Mouse (Mus musculus) stomach, postnatal 0 days (tissue): ENCODE data around the gene Sergef. TPM values are rescaled to one million over a fixed set of nuclear protein-coding genes. Genes with fewer than 3 reads are reported as not detected.

Source experiments
- ATAC-seq: fragments of 200-750 bp; cut with Nextera tagmentation; 2 replicates; pipeline ENCODE4 v1.8.0; 2017; ENCODE audit not compliant: low FRiP score, low TSS enrichment
- DNase-seq: peaks from one replicate; pipeline ENCODE4 v3.0.0-alpha.2; 2016; ENCODE audit warnings: low spot score
- H3K27ac ChIP-seq: fragments of 300-500 bp; sonication (generic); replicated peaks from 2 replicates; pipeline ENCODE4 v1.5.1; 2014; ENCODE audit warnings: mild to moderate bottlenecking, control low read depth
- H3K27me3 ChIP-seq: fragments of 300-500 bp; sonication (generic); 2 replicates; pipeline ENCODE4 v1.6.1; 2014; ENCODE audit warnings: low read length; ENCODE audit not compliant: control insufficient read depth, insufficient read depth
- H3K36me3 ChIP-seq: fragments of 300-500 bp; sonication (generic); 2 replicates; pipeline ENCODE4 v1.6.1; 2014; ENCODE audit warnings: low read length, mixed read lengths; ENCODE audit not compliant: control insufficient read depth, insufficient read depth
- H3K4me1 ChIP-seq: fragments of 300-500 bp; sonication (generic); replicated peaks from 2 replicates; pipeline ENCODE4 v1.6.1; 2014; ENCODE audit warnings: antibody characterized with exemption; ENCODE audit not compliant: control insufficient read depth, insufficient read depth
- H3K4me2 ChIP-seq: fragments of 300-500 bp; sonication (generic); replicated peaks from 2 replicates; pipeline ENCODE4 v1.6.1; 2014; ENCODE audit warnings: low read depth, mild to moderate bottlenecking, control low read depth, moderate library complexity
- H3K4me3 ChIP-seq: fragments of 300-500 bp; sonication (generic); 2 replicates; pipeline ENCODE4 v1.5.1; 2014; ENCODE audit warnings: low read depth, low read length, control low read depth
- H3K9ac ChIP-seq: fragments of 300-500 bp; sonication (generic); 2 replicates; pipeline ENCODE4 v1.6.1; 2014; ENCODE audit warnings: mild to moderate bottlenecking, low read length, control low read depth, mixed read lengths
- H3K9me3 ChIP-seq: fragments of 300-500 bp; sonication (generic); 2 replicates; pipeline ENCODE4 v1.6.1; 2016; ENCODE audit warnings: low read length; ENCODE audit not compliant: control insufficient read depth
- CTCF ChIP-seq: IDR thresholded peaks from 2 replicates; pipeline ENCODE4 v1.5.1; 2016; ENCODE audit warnings: antibody characterized with exemption, low read depth, mild to moderate bottlenecking, moderate library complexity
- EP300 ChIP-seq: optimal IDR thresholded peaks from 2 replicates; pipeline ENCODE3; 2016; ENCODE audit warnings: antibody characterized with exemption
- WGBS: fragments of 180-500 bp; shearing (Covaris S2); extraction: QIAGEN DNeasy Blood & Tissue Kit; methylation state at CpG from one replicate; pipeline ENCODE4 v1.1.7; 2014; 5-methylcytosine and 5-hydroxymethylcytosine counted together
- polyA plus RNA-seq: library from polyadenylated mRNA; unstranded; fragments of >200 nt; fragmentation: Nextera tagmentation; extraction: Ambion mirVana; gene quantifications from 2 replicates; pipeline ENCODE4 v1.2.1, GENCODE M21; 2015

Sergef gene
- polyA plus RNA-seq, 1 experiment from 2014 or later = 11.4 TPM

DNA sequence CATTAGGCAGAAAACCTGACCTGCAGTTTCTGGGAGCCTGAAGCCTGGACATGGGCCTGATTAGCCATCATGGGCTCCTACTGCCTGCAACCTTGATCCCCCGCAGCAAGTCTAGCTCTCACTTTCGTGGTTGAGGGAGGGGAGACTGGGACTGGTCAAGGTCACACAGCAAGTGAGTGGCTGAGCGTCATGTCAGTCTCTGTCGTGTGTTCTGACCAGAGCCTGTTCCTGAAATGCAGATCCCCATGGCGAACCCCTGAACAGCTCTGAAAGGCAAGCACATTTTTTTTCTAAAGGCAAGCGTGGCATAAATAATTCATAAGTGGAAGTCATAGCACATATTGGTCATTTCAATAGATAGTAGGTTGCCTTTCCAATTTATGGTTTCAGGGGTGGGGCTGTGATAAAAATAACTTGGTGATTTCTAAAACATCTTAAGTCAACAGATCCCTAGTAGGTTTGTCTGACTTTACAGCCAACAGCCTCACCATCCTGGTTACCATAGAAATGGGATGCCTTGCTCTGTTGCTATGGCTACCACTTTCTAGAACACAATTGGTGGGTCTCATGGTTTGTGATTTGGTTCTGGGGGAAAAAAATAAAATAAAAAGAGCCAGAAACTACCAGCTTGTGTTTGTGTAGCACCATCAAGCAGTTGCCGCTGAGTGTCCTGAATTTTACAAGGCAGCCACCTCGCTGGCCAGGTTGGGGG lies 217.4 kb downstream of the Sergef start:
- no peak overlapping the region for H3K4me2 ChIP-seq
- whole genome bisulfite sequencing = 82% methylated on average over 8 of the region's 8 CpGs
- H3K9ac ChIP-seq = no peak overlapping the region
- ATAC-seq = no peak
- no peaks in the 10 kb centered on the region for H3K36me3 ChIP-seq
- H3K27me3 ChIP-seq = no peaks in the 10 kb centered on the region
- TF ChIP-seq CTCF = no peak
- no peak overlapping the region for H3K27ac ChIP-seq
- no peak overlapping the region for H3K4me3 ChIP-seq
- DNase-seq = no peak
- H3K4me1 ChIP-seq = no peaks in the 10 kb centered on the region
- H3K9me3 ChIP-seq = no peaks in the 10 kb centered on the region

DNA sequence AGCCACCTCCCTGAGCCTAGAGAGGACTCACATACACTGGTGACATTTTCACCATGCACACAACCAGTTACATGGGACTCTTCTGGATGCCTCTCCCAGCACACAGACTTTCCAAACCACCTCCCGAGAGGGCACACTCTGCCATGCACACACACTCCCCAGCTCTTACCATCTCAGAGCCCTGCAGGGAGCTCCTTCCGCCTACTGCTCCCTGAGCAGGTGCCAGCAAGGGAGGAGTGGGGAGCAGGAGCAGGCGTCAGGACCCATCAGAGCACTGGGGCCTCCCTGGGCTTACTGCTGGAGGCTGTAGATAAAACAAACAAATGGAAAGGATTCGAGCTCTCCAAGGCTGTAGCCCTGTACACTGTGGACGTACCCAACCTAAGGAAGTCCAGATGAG lies 218.1 kb downstream of the Sergef start:
- Histone ChIP-seq H3K27ac (no peak overlapping the region), H3K36me3 (no peaks in the 10 kb centered on the region), H3K9ac (no peak overlapping the region), H3K27me3 (no peaks in the 10 kb centered on the region), H3K4me1 (no peaks in the 10 kb centered on the region), H3K4me3 (no peak overlapping the region), H3K9me3 (no peaks in the 10 kb centered on the region), H3K4me2 (no peak overlapping the region)
- no peak for TF ChIP-seq EP300
- TF ChIP-seq CTCF = no peak
- 24% methylated on average over 5 of the region's 5 CpGs for WGBS
- DNase-seq (no peak), ATAC-seq (no peak)

DNA sequence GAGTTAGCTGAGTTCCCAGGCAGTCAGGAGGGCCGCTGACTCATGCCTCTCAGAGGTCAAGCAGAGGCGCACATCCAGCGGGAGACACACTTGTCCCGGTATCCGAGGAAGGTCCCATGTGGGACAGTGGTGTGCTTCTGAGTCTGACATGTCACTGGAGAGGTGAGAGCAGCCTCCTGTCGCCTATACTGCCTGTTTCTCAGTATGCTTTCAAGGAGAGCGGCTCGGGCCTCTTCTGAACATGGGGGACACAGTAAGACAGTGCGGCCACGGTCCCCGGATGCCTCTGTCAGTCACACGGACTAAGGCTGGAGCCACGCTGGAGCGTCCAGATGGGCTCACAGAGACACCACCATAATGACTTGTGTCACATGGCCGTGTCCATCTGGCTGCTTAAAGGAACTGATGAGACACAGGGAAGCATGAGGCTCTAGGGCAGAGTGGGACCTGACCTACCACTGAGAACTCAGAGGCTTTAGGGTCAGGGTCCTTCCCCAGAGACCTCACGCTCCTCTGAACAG lies 221.4 kb downstream of the Sergef start:
- ATAC-seq (no peak), DNase-seq (no peak)
- no peak overlapping the region for H3K4me3 ChIP-seq
- H3K36me3 ChIP-seq = no peaks in the 10 kb centered on the region
- H3K4me1 ChIP-seq = no peaks in the 10 kb centered on the region
- no peak overlapping the region for H3K9ac ChIP-seq
- no peaks in the 10 kb centered on the region for H3K9me3 ChIP-seq
- H3K27me3 ChIP-seq = no peaks in the 10 kb centered on the region
- TF ChIP-seq CTCF (no peak), EP300 (no peak)
- WGBS = 74% methylated on average over 16 of the region's 16 CpGs
- no peak overlapping the region for H3K27ac ChIP-seq
- H3K4me2 ChIP-seq = no peak overlapping the region

DNA sequence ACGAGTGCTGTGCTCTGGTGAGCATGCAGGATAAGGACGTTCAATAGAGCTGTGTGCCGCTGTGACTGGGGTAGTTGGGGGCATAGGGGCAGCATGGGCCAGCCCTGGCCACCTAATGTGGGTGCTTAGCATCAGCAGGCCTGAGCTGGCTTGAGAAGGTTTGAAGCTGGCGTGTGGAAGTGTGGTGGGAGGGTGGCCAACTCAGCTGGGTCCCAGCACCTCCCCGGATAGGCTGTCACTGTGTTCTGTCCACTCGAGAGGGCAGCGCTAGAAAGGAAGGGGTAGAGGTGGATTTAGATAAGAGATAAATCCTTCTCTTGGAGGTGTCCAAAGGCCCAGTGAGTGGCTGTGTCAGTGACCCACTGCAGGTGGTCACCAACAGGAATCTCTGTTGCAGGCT lies 222.1 kb downstream of the Sergef start:
- no peak for ATAC-seq
- Histone ChIP-seq H3K4me2 (no peak overlapping the region), H3K4me1 (no peaks in the 10 kb centered on the region), H3K9ac (no peak overlapping the region), H3K4me3 (no peak overlapping the region), H3K9me3 (no peaks in the 10 kb centered on the region), H3K36me3 (no peaks in the 10 kb centered on the region), H3K27ac (no peak overlapping the region), H3K27me3 (no peaks in the 10 kb centered on the region)
- no peak for DNase-seq
- no peak for TF ChIP-seq CTCF
- TF ChIP-seq EP300 = no peak
- 67% methylated on average over 7 of the region's 7 CpGs for WGBS

DNA sequence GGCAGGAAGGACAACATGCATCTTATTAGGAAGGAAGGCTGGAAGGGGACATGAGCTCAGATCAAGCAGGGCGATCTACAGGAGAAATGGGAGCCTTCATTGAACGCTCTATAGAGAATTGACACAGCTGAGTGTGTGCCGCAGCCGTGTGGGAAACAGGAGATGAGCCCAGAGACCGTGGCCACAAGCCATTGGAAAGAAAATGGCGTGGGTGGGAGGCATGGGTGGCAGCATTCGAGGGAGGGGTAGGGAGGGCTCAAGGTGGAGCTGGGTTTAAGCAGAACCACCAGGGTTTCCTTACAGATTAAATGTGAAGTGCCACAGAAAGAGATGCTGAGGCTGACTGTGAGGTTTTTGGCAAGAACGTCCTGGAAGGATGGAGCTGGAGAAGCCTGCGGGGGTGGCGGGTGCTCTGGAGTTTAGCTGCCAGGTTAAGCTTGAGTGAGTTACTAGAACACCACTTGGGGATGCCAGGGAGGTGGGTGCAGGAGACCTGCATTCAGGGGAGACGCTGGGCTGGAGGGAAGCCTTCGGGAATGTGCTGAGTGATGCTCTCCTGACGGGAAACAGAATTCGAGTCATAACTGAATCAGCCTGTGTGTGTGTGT lies 223.7 kb downstream of the Sergef start:
- H3K4me3 ChIP-seq = no peak overlapping the region

More for the DNA sequence above, 223.7 kb downstream of the Sergef start:
- Histone ChIP-seq H3K36me3 (no peaks in the 10 kb centered on the region), H3K4me1 (no peaks in the 10 kb centered on the region), H3K27me3 (no peaks in the 10 kb centered on the region), H3K4me2 (no peak overlapping the region), H3K9me3 (no peaks in the 10 kb centered on the region), H3K27ac (no peak overlapping the region), H3K9ac (no peak overlapping the region)
- no peak for TF ChIP-seq CTCF
- no peak for TF ChIP-seq EP300
- DNase-seq (no peak), ATAC-seq (no peak)
- 71% methylated on average over 14 of the region's 14 CpGs for WGBS
